In the genomic region with DNA sequence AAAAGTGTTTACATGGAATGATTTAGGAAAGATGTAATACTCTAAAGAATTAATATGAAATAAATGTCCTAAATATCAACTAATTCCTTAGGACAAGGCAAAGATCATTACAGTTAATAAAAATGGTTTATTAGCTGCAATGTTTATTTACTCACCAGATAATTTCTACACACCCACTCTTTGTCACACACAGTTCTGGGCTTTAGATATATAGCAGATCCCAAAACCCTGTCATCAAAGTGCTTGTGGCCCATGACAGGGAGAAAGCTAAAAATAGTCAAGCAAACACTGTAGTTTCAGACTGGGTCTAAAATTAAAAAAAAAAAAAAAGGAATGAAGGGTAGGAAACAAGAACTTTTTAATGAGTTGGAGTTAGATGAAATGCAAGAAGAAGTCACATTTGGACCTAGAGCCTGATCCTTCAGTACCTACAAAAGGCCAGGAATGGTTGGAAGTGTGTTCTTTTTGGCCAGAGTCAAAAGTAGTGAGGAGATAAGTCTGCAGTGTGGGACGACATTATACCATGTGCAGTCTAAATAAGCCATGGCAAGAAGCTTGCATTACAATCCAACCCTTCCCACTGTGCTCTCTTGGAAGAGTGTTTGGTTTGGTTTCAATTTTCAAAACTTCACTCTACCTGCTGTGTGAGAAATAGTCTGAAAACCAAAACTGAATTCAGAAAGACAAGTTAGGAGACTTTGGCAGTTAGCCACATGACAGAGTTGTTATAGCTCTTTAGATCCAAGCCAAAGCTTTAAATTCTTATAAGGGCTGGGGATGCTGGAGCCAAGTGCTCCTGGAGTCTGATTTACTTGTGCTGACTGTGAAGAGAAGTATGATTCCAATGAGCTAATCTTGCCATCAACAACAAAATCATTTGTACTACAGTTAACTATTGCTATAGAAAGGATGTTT, we compare ENCODE assay signal across 19 mouse cellular contexts.
DNase-seq lines count a peak whose midpoint lies in the region; ATAC-seq and TF ChIP-seq lines count a peak whose summit lies in the region.
"Had no signal": no experiment of that assay in that cellular context is flagged by ENCODE, and none has a peak within 500 bp of the region (broad histone marks: within the 10 kb centered on the region; RNA-seq: fewer than 3 reads in every experiment).

No protein-coding gene starts in this region.

- no peak overlapping the region for H3K4me3 ChIP-seq in heart, embryonic 11.5 days (ENCODE audit: low read depth, low read length)
- no peak overlapping the region for H3K4me3 ChIP-seq in lung, postnatal 0 days (ENCODE audit: low read depth, low read length)
- no peak overlapping the region for H3K4me3 ChIP-seq in heart, embryonic 14.5 days (ENCODE audit: control insufficient read depth in 1 of 2, insufficient read depth in 1 of 2, low read depth in 1 of 2, low read length in 2 of 2)
- H3K4me3 ChIP-seq: erythroblast, embryonic 14.5 days; hindbrain, embryonic 15.5 days; layer of hippocampus, adult 2 months; liver, embryonic 15.5 days; neural tube, embryonic 15.5 days had no signal

- 16% methylated on average over 1 of the region's 1 CpGs for WGBS in heart, embryonic 11.5 days (ENCODE audit: insufficient replicate concordance)
- WGBS in lung, postnatal 0 days: 19% methylated on average over 1 of the region's 1 CpGs
- WGBS in heart, embryonic 14.5 days: 15% methylated on average over 1 of the region's 1 CpGs

- no peak overlapping the region for H3K9ac ChIP-seq in heart, embryonic 11.5 days (ENCODE audit: low read depth, low read length)
- no peak overlapping the region for H3K9ac ChIP-seq in lung, postnatal 0 days (replicated peaks; ENCODE audit: low read depth)
- no peak overlapping the region for H3K9ac ChIP-seq in heart, embryonic 14.5 days (ENCODE audit: low read length)
- H3K9ac ChIP-seq: hindbrain, embryonic 15.5 days; liver, embryonic 15.5 days; neural tube, embryonic 15.5 days had no signal

- DNase-seq in heart, postnatal 25 days (ENCODE audit: low spot score): no peak
- DNase-seq in lung, postnatal 0 days (ENCODE audit: low spot score): peak; percentile 6
- DNase-seq in lung, postnatal 4 days: no peak
- no peak for DNase-seq in right cerebral cortex, adult 18-20 months
- DNase-seq in kidney, postnatal 25 days: no peak
- DNase-seq: adrenal gland, adult 8-10 months; cerebellum, postnatal 10 days; embryo, embryonic 11 days; gastrocnemius, postnatal 36 days; kidney, adult 18-20 months; thymus, adult 2 months had no signal

- H3K4me1 ChIP-seq in heart, embryonic 11.5 days (ENCODE audit: control insufficient read depth, insufficient read depth, low read length): no peaks in the 10 kb centered on the region
- H3K4me1 ChIP-seq in lung, postnatal 0 days (ENCODE audit: insufficient read depth, low read depth, low read length): no peaks in the 10 kb centered on the region
- peaks cover 0 to 11% of the 10 kb centered on the region in 2 experiments; a peak in 1 of 4 replicates for H3K4me1 ChIP-seq in heart, embryonic 14.5 days (ENCODE audit: control insufficient read depth in 2 of 2, insufficient read depth in 2 of 2, low read length in 2 of 2)
- H3K4me1 ChIP-seq: hindbrain, embryonic 15.5 days; liver, embryonic 15.5 days; neural tube, embryonic 15.5 days had no signal

- H3K27ac ChIP-seq in heart, embryonic 11.5 days (ENCODE audit: low read depth, low read length): peak overlapping the region; percentile 17; the same call in 1 of the 2 replicates
- no peak overlapping the region for H3K27ac ChIP-seq in lung, postnatal 0 days (ENCODE audit: low read length)
- peak overlapping the region; percentile 56 to 80 for H3K27ac ChIP-seq in heart, embryonic 14.5 days (replicated peaks in 1 of 2; ENCODE audit: control insufficient read depth in 1 of 2, insufficient read depth in 1 of 2, low read depth in 2 of 2, low read length in 2 of 2)
- H3K27ac ChIP-seq: hindbrain, embryonic 15.5 days; layer of hippocampus, adult 2 months; liver, embryonic 15.5 days; neural tube, embryonic 15.5 days had no signal

- no peak for TF ChIP-seq EP300 in lung, postnatal 0 days (IDR thresholded peaks at IDR 0.05)

- intact Hi-C loops in heart, postnatal 25 days (cut with DNase I): no loop called here

- no peak overlapping the region for H3K4me2 ChIP-seq in heart, embryonic 11.5 days
- no peak overlapping the region for H3K4me2 ChIP-seq in lung, postnatal 0 days (replicated peaks; ENCODE audit: low read depth, low read length)
- H3K4me2 ChIP-seq in heart, embryonic 14.5 days (ENCODE audit: low read length): peak overlapping the region; percentile 41
- H3K4me2 ChIP-seq: hindbrain, embryonic 15.5 days; liver, embryonic 15.5 days; neural tube, embryonic 15.5 days had no signal

- H3K36me3 ChIP-seq in heart, embryonic 11.5 days (ENCODE audit: control insufficient read depth, insufficient read depth, low read length): no peaks in the 10 kb centered on the region
- H3K36me3 ChIP-seq in lung, postnatal 0 days (ENCODE audit: insufficient read depth, low read length): no peaks in the 10 kb centered on the region
- no peaks in the 10 kb centered on the region for H3K36me3 ChIP-seq in heart, embryonic 14.5 days (ENCODE audit: control insufficient read depth, insufficient read depth, low read length)
- H3K36me3 ChIP-seq: hindbrain, embryonic 15.5 days; liver, embryonic 15.5 days; neural tube, embryonic 15.5 days had no signal

- H3K27me3 ChIP-seq in heart, embryonic 11.5 days (ENCODE audit: control insufficient read depth, insufficient read depth, low read length): no peaks in the 10 kb centered on the region
- H3K27me3 ChIP-seq in lung, postnatal 0 days (replicated peaks; ENCODE audit: insufficient read depth, low read length): no peaks in the 10 kb centered on the region
- H3K27me3 ChIP-seq in heart, embryonic 14.5 days (ENCODE audit: control insufficient read depth, insufficient read depth, low read length): no peaks in the 10 kb centered on the region
- H3K27me3 ChIP-seq: hindbrain, embryonic 15.5 days; liver, embryonic 15.5 days; neural tube, embryonic 15.5 days had no signal

- ATAC-seq in heart, embryonic 11.5 days (replicated peaks; ENCODE audit: insufficient number of reproducible peaks, low FRiP score, low TSS enrichment): no peak
- ATAC-seq in lung, postnatal 0 days: no peak
- no peak for ATAC-seq in heart, embryonic 14.5 days (ENCODE audit: insufficient number of reproducible peaks, insufficient read depth, low FRiP score, low read depth)
- ATAC-seq: CD4-positive, CD25-positive, alpha-beta regulatory T cell, adult 4 months had no signal

- H3K9me3 ChIP-seq in heart, embryonic 11.5 days (replicated peaks; ENCODE audit: control insufficient read depth, low read length): no peaks in the 10 kb centered on the region
- no peaks in the 10 kb centered on the region for H3K9me3 ChIP-seq in lung, postnatal 0 days (ENCODE audit: low read length)
- no peaks in the 10 kb centered on the region for H3K9me3 ChIP-seq in heart, embryonic 14.5 days (ENCODE audit: control insufficient read depth, low read length)
- H3K9me3 ChIP-seq: hindbrain, embryonic 15.5 days; liver, embryonic 15.5 days; neural tube, embryonic 15.5 days had no signal

- no peak for TF ChIP-seq CTCF in lung, postnatal 0 days (IDR thresholded peaks at IDR 0.05)
